Comparison of ENCODE assay signal across 8 mouse cellular contexts in the genomic region with DNA sequence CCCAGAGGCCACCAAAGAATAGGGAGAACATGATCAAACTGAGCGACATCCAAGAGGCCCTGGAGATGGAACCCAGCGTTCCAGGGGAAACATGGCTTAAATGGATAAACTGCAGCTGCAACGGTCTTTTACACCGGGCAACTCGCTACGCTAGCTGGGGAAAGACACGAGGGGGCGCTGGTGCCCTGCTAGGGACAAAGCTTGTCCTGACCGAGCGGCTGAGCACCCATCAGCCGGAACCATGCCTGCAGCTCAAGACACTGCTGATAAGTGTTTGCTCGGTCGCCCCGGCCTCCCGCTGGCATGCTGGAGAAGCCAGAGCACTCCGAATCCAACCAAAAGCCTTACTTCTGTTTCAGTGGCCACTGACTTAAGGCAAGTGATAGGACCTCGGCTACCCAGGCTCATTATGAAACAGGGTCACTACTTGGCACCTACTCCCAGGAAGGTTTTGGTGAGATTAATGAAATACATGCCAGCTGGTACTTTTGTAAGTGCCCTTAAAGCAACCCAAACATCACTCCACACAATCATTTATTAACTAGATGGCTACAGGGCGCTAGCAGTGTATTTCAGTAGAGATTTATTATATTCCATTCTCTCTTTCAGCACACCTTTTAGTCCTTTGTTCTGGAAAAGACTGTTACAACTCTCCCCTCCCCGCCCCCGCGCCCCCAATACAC. TPM values are rescaled to one million over a fixed set of nuclear protein-coding genes. Genes with fewer than 3 reads are reported as not detected.
DNase-seq lines count a peak whose midpoint lies in the region; ATAC-seq lines count a peak whose summit lies in the region.

A gene (plus strand): TSS at position 347 of the 683 bp plus-strand sequence.

- H3K27ac ChIP-seq in hindbrain, embryonic 11.5 days (ENCODE audit: low read depth, low read length), result no peak within 1 kb of the TSS
- peak within 1 kb of the TSS; percentile 61 for H3K27ac ChIP-seq in lung, embryonic 16.5 days (ENCODE audit: low read length)

- H3K27me3 ChIP-seq in hindbrain, embryonic 11.5 days (ENCODE audit: control insufficient read depth, insufficient read depth, low read length), result no peaks in the 10 kb centered on the region
- no peaks in the 10 kb centered on the region for H3K27me3 ChIP-seq in lung, embryonic 16.5 days (ENCODE audit: control insufficient read depth, insufficient read depth, low read depth, low read length)

- H3K9me3 ChIP-seq in hindbrain, embryonic 11.5 days (ENCODE audit: control insufficient read depth, low read length), result no peaks in the 10 kb centered on the region
- H3K9me3 ChIP-seq in lung, embryonic 16.5 days (ENCODE audit: control insufficient read depth, low read length), result no peaks in the 10 kb centered on the region

- peak within 1 kb of the TSS; percentile 44 for H3K4me2 ChIP-seq in hindbrain, embryonic 11.5 days (replicated peaks; ENCODE audit: low read depth, low read length)
- peak within 1 kb of the TSS; percentile 70 for H3K4me2 ChIP-seq in lung, embryonic 16.5 days (ENCODE audit: low read depth, low read length)

- H3K4me3 ChIP-seq in hindbrain, embryonic 11.5 days (ENCODE audit: low read depth, low read length), result peak within 1 kb of the TSS; percentile 14; the same call in 1 of the 2 replicates
- H3K4me3 ChIP-seq in lung, embryonic 16.5 days (ENCODE audit: low read length), result peak within 1 kb of the TSS; percentile 42

- 13% methylated on average over 21 of the region's 21 CpGs for WGBS in hindbrain, embryonic 11.5 days
- 11% methylated on average over 21 of the region's 21 CpGs for WGBS in lung, embryonic 16.5 days

- no peaks in the 10 kb centered on the region for H3K4me1 ChIP-seq in hindbrain, embryonic 11.5 days (replicated peaks; ENCODE audit: control insufficient read depth, insufficient read depth, low read length)
- H3K4me1 ChIP-seq in lung, embryonic 16.5 days (replicated peaks; ENCODE audit: control insufficient read depth, insufficient read depth, low read length), result peaks cover 8% of the 10 kb centered on the region; the same call in 1 of the 2 replicates

- ATAC-seq in hindbrain, embryonic 11.5 days (ENCODE audit: low FRiP score), result peak; percentile 76
- ATAC-seq in lung, embryonic 16.5 days (ENCODE audit: low read depth), result peak; percentile 96

- H3K36me3 ChIP-seq in hindbrain, embryonic 11.5 days (ENCODE audit: control insufficient read depth, insufficient read depth, low read length), result no peaks in the 10 kb centered on the region
- H3K36me3 ChIP-seq in lung, embryonic 16.5 days (ENCODE audit: control insufficient read depth, insufficient read depth, low read length), result no peaks in the 10 kb centered on the region

- H3K9ac ChIP-seq in hindbrain, embryonic 11.5 days (ENCODE audit: low read depth, low read length), result peak within 1 kb of the TSS; percentile 51
- H3K9ac ChIP-seq in lung, embryonic 16.5 days (ENCODE audit: low read length), result peak within 1 kb of the TSS; percentile 49; the same call in 1 of the 2 replicates

- peak; percentile 95 for DNase-seq in NIH3T3 (ENCODE audit: low read depth)
- DNase-seq in cerebellum, adult 9-11 months, result peak; percentile 86
- DNase-seq in frontal cortex, adult 2 months (ENCODE audit: extremely low spot score in 1 of 2, low spot score in 1 of 2), result peak; percentile 55 to 92
- DNase-seq in hindbrain, embryonic 11.5 days (ENCODE audit: low spot score), result peak; percentile 96
- DNase-seq in layer of hippocampus, adult 9-11 months, result peak; percentile 81
- DNase-seq in ovary, postnatal 10 days (ENCODE audit: low spot score), result peak; percentile 77
- DNase-seq in thymus, postnatal 0 days (ENCODE audit: low spot score), result peak; percentile 84

RNA-seq across cellular contexts. Expression of the gene that starts here (rescaled TPM):
- polyA plus RNA-seq in frontal cortex, adult 2 months (2012; rRNA removed), result not detected in 2 replicates
- 0.26 and 0.39 TPM in 2 replicates for polyA plus RNA-seq in hindbrain, embryonic 11.5 days (2014; fragmentation: Nextera tagmentation; extraction: Ambion mirVana)
- polyA plus RNA-seq in lung, embryonic 16.5 days (2015; fragmentation: Nextera tagmentation; extraction: Ambion mirVana), result 0.44 TPM in 1 of 2 replicates, not detected in the other
- 0.26 and 0.49 TPM in 2 replicates for polyA plus RNA-seq in thymus, postnatal 0 days (2015; fragmentation: Nextera tagmentation; extraction: Ambion mirVana)

Comparison
In these comparisons a context has a peak if more than half of its experiments do, and no peak if none do; other contexts are left out.
1. Peak in DNase-seq in frontal cortex, adult 2 months; RNA of the gene not detected or under 1 TPM.
2. Peak in DNase-seq, ATAC-seq, H3K4me3 ChIP-seq, H3K9ac ChIP-seq and H3K4me2 ChIP-seq in hindbrain, embryonic 11.5 days; RNA of the gene not detected or under 1 TPM.
3. Peak in ATAC-seq, H3K4me3 ChIP-seq, H3K27ac ChIP-seq, H3K9ac ChIP-seq and H3K4me2 ChIP-seq in lung, embryonic 16.5 days; RNA of the gene not detected or under 1 TPM.
4. Peak in DNase-seq in thymus, postnatal 0 days; RNA of the gene not detected or under 1 TPM.